10 mouse cellular contexts compared by ENCODE assay signal in the genomic region with DNA sequence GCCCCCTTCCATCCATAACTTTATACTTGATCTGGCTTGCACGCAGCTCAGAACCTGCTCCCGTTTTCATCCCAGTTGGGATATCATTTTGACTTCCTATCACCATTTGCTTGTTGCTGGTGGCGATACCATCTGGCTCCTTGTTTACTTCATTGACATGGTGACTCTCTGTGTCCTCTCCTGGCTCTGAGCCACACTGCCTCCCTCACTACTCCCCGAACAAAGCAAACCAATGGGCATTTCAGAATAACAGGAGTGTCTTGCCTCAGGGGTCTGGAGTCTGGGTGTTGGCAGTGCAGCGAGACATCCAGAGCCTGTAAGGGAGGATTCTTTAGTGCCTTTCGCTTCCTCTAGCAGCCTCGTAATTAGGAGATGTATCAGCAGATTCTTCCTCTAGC.
DNase-seq lines count a peak whose midpoint lies in the region; ATAC-seq and TF ChIP-seq lines count a peak whose summit lies in the region.
"Had no signal": no experiment of that assay in that cellular context is flagged by ENCODE, and none has a peak within 500 bp of the region (broad histone marks: within the 10 kb centered on the region; RNA-seq: fewer than 3 reads in every experiment).

No protein-coding gene starts in this region.

- TF ChIP-seq POLR2A in cerebellum, adult 2 months (IDR thresholded peaks at IDR 0.05; ENCODE audit: borderline replicate concordance, insufficient read depth, low read length): no peak

- TF ChIP-seq CTCF in cerebellum, adult 2 months (IDR thresholded peaks at IDR 0.05; ENCODE audit: borderline replicate concordance, insufficient read depth, low read depth, low read length): no peak

- H3K4me2 ChIP-seq in hindbrain, embryonic 15.5 days: peak overlapping the region; percentile 13
- H3K4me2 ChIP-seq in hindbrain, embryonic 12.5 days (replicated peaks): no peak overlapping the region
- peak overlapping the region; percentile 36 for H3K4me2 ChIP-seq in intestine, embryonic 15.5 days (replicated peaks)

- H3K36me3 ChIP-seq in hindbrain, embryonic 15.5 days: no peaks in the 10 kb centered on the region
- no peaks in the 10 kb centered on the region for H3K36me3 ChIP-seq in hindbrain, embryonic 12.5 days
- H3K36me3 ChIP-seq in intestine, embryonic 15.5 days: no peaks in the 10 kb centered on the region
- H3K36me3 ChIP-seq: limb, embryonic 10.5 days had no signal

- no peaks in the 10 kb centered on the region for H3K9me3 ChIP-seq in hindbrain, embryonic 15.5 days
- no peaks in the 10 kb centered on the region for H3K9me3 ChIP-seq in hindbrain, embryonic 12.5 days (replicated peaks)
- H3K9me3 ChIP-seq in intestine, embryonic 15.5 days: no peaks in the 10 kb centered on the region
- H3K9me3 ChIP-seq: limb, embryonic 10.5 days had no signal

- intact Hi-C loops in gastrocnemius, postnatal 14 days (cut with DNase I; ENCODE audit: low total_unique reads): no loop called here

- no peak overlapping the region for H3K9ac ChIP-seq in hindbrain, embryonic 15.5 days
- no peak overlapping the region for H3K9ac ChIP-seq in hindbrain, embryonic 12.5 days
- no peak overlapping the region for H3K9ac ChIP-seq in intestine, embryonic 15.5 days

- H3K27me3 ChIP-seq in hindbrain, embryonic 15.5 days: no peaks in the 10 kb centered on the region
- no peaks in the 10 kb centered on the region for H3K27me3 ChIP-seq in hindbrain, embryonic 12.5 days
- no peaks in the 10 kb centered on the region for H3K27me3 ChIP-seq in cerebellum, adult 2 months (ENCODE audit: control insufficient read depth, insufficient read depth, low read length)
- no peaks in the 10 kb centered on the region for H3K27me3 ChIP-seq in intestine, embryonic 15.5 days (replicated peaks)

- peak; percentile 90 for DNase-seq in brain, adult 2 months (ENCODE audit: low read depth, low spot score)
- DNase-seq in cerebellum, adult 2 months: peak; percentile 76 to 84
- DNase-seq in kidney, adult 11 months: no peak
- no peak for DNase-seq in gastrocnemius, postnatal 14 days
- DNase-seq in kidney, postnatal 10 days: no peak
- DNase-seq: adrenal gland, postnatal 14 days had no signal

- WGBS in hindbrain, embryonic 15.5 days: 71% methylated on average over 7 of the region's 7 CpGs
- WGBS in hindbrain, embryonic 12.5 days: 89% methylated on average over 7 of the region's 7 CpGs
- WGBS in cerebellum, adult 2 months: 5% methylated on average over 7 of the region's 7 CpGs
- 74% methylated on average over 7 of the region's 7 CpGs for WGBS in intestine, embryonic 15.5 days

- peak; percentile 58 for ATAC-seq in hindbrain, embryonic 15.5 days (ENCODE audit: low FRiP score, low read depth)
- ATAC-seq in hindbrain, embryonic 12.5 days (ENCODE audit: low FRiP score): no peak
- no peak for ATAC-seq in intestine, embryonic 15.5 days

- H3K27ac ChIP-seq in hindbrain, embryonic 15.5 days (replicated peaks): peak overlapping the region; percentile 41
- H3K27ac ChIP-seq in hindbrain, embryonic 12.5 days: no peak overlapping the region
- peak overlapping the region; percentile 33 for H3K27ac ChIP-seq in cerebellum, adult 2 months (ENCODE audit: insufficient read depth, low read length)
- no peak overlapping the region for H3K27ac ChIP-seq in intestine, embryonic 15.5 days
- H3K27ac ChIP-seq: limb, embryonic 10.5 days had no signal

- no peak overlapping the region for H3K4me3 ChIP-seq in hindbrain, embryonic 15.5 days
- no peak overlapping the region for H3K4me3 ChIP-seq in hindbrain, embryonic 12.5 days
- peak overlapping the region; percentile 51 for H3K4me3 ChIP-seq in cerebellum, adult 2 months (replicated peaks; ENCODE audit: insufficient read depth, low read depth, low read length)
- H3K4me3 ChIP-seq in intestine, embryonic 15.5 days (replicated peaks): no peak overlapping the region
- H3K4me3 ChIP-seq: limb, embryonic 10.5 days had no signal

- H3K4me1 ChIP-seq in hindbrain, embryonic 15.5 days (replicated peaks): peaks cover 9% of the 10 kb centered on the region; the same call in 1 of the 2 replicates
- no peaks in the 10 kb centered on the region for H3K4me1 ChIP-seq in hindbrain, embryonic 12.5 days
- H3K4me1 ChIP-seq in cerebellum, adult 2 months (ENCODE audit: control insufficient read depth, insufficient read depth, low read length): peaks cover 4% of the 10 kb centered on the region; the same call in 1 of the 2 replicates
- no peaks in the 10 kb centered on the region for H3K4me1 ChIP-seq in intestine, embryonic 15.5 days (replicated peaks)
- H3K4me1 ChIP-seq: limb, embryonic 10.5 days had no signal

Comparison
In these comparisons a context has a peak if more than half of its experiments do, and no peak if none do; other contexts are left out.
1. H3K27ac ChIP-seq: peak in hindbrain, embryonic 15.5 days (single experiment) and cerebellum, adult 2 months (single experiment); none in hindbrain, embryonic 12.5 days (single experiment) and intestine, embryonic 15.5 days (single experiment).
2. DNase-seq: peak in brain, adult 2 months (single experiment) and cerebellum, adult 2 months (2 of 2); none in kidney, adult 11 months (single experiment), gastrocnemius, postnatal 14 days (single experiment) and kidney, postnatal 10 days (single experiment).